Mouse (Mus musculus) MEL (cell line): ENCODE data around the gene Olfr645. TPM values are rescaled to one million over a fixed set of nuclear protein-coding genes. Genes with fewer than 3 reads are reported as not detected.

ENCODE experiments used
- DNase-seq: peaks from one replicate; pipeline ENCODE4 v3.0.0; 2011; ENCODE audit warnings: low read depth, low spot score
- H3K27ac ChIP-seq: 2 replicates; pipeline ENCODE4 v1.5.1; 2012; ENCODE audit warnings: low read depth, mild to moderate bottlenecking, control low read depth, low read length, moderate library complexity; ENCODE audit not compliant: control insufficient read depth
- H3K27me3 ChIP-seq, 2 experiments: fragments of 150-350 bp in 1 of 2; sonication (generic) in 1 of 2; 2 replicates each; pipeline ENCODE4 v1.6.1; 2012; ENCODE audit warnings: low read length in 2 of 2, mild to moderate bottlenecking in 2 of 2, improper control_type of control experiment in 1 of 2, moderate library complexity in 1 of 2; ENCODE audit not compliant: insufficient read depth in 2 of 2, control insufficient read depth in 1 of 2
- H3K36me3 ChIP-seq, 2 experiments: 2 replicates each; pipeline ENCODE4 v1.6.1; 2012 to 2014; ENCODE audit warnings: low read length in 2 of 2, improper control_type of control experiment in 1 of 2, inconsistent platforms in 1 of 2, mild to moderate bottlenecking in 1 of 2; ENCODE audit not compliant: insufficient read depth in 2 of 2, control insufficient read depth in 1 of 2
- H3K4me1 ChIP-seq, 2 experiments: fragments of 150-350 bp in 1 of 2; sonication (generic) in 1 of 2; 2 replicates each; pipeline ENCODE4 v1.6.1; 2012; ENCODE audit warnings: low read length in 2 of 2, improper control_type of control experiment in 1 of 2, mild to moderate bottlenecking in 1 of 2; ENCODE audit not compliant: insufficient read depth in 2 of 2, control insufficient read depth in 1 of 2
- H3K4me3 ChIP-seq, 2 experiments: fragments of 150-350 bp in 1 of 2; sonication (generic) in 1 of 2; 2 replicates each; pipeline ENCODE4 v1.5.1; 2012; ENCODE audit warnings: low read depth in 2 of 2, low read length in 2 of 2, mild to moderate bottlenecking in 2 of 2, moderate library complexity in 2 of 2, control low read depth in 1 of 2, improper control_type of control experiment in 1 of 2; ENCODE audit not compliant: control insufficient read depth in 1 of 2, insufficient read depth in 1 of 2
- H3K79me2 ChIP-seq: 2 replicates; pipeline ENCODE4 v1.6.1; 2012; ENCODE audit warnings: mild to moderate bottlenecking, low read length, moderate library complexity; ENCODE audit not compliant: control insufficient read depth, poor library complexity, insufficient read depth
- H3K9ac ChIP-seq: 2 replicates; pipeline ENCODE4 v1.6.1; 2012; ENCODE audit warnings: low read depth, mild to moderate bottlenecking, control low read depth, low read length, moderate library complexity; ENCODE audit not compliant: control insufficient read depth, poor library complexity, severe bottlenecking
- H3K9me3 ChIP-seq: fragments of 150-350 bp; sonication (generic); replicated peaks from 2 replicates; pipeline ENCODE4 v1.6.1; 2012; ENCODE audit warnings: mild to moderate bottlenecking, low read length, improper control_type of control experiment, moderate library complexity; ENCODE audit not compliant: insufficient read depth
- CHD1 ChIP-seq: IDR thresholded peaks from 2 replicates; pipeline ENCODE4 v1.6.1; 2012; ENCODE audit warnings: low read depth, mild to moderate bottlenecking, inconsistent platforms, low read length, improper control_type of control experiment
- CHD2 ChIP-seq: IDR thresholded peaks from 2 replicates; pipeline ENCODE4 v1.6.1; 2011; ENCODE audit warnings: low read length, improper control_type of control experiment
- E2F4 ChIP-seq: IDR thresholded peaks from 2 replicates; pipeline ENCODE4 v1.6.1; 2011; ENCODE audit warnings: low read depth, low read length, improper control_type of control experiment, borderline replicate concordance
- EP300 ChIP-seq, 2 experiments: IDR thresholded peaks; 2 replicates each; pipeline ENCODE4 v1.6.1; 2011; ENCODE audit warnings: improper control_type of control experiment in 2 of 2, low read length in 2 of 2, low read depth in 1 of 2, mild to moderate bottlenecking in 1 of 2
- GABPA ChIP-seq: IDR thresholded peaks from 2 replicates; pipeline ENCODE4 v1.6.1; 2012; ENCODE audit warnings: low read depth, mild to moderate bottlenecking, inconsistent platforms, low read length, improper control_type of control experiment, moderate library complexity
- GATA1 ChIP-seq: IDR thresholded peaks from 2 replicates; pipeline ENCODE4 v1.6.1; 2011; ENCODE audit warnings: low read depth, low read length, improper control_type of control experiment
- JUND ChIP-seq: IDR thresholded peaks from 2 replicates; pipeline ENCODE4 v1.6.1; 2011; ENCODE audit warnings: low read depth, mild to moderate bottlenecking, improper control_type of control experiment, low read length
- KAT2A ChIP-seq: conservative IDR thresholded peaks from 2 replicates; pipeline ENCODE4 v1.6.1; 2012; ENCODE audit warnings: low read depth, low read length, improper control_type of control experiment, inconsistent platforms
- MAX ChIP-seq: IDR thresholded peaks from 2 replicates; pipeline ENCODE4 v1.6.1; 2011; ENCODE audit warnings: low read length, improper control_type of control experiment
- MYC ChIP-seq: IDR thresholded peaks from 2 replicates; pipeline ENCODE4 v1.6.1; 2011; ENCODE audit warnings: low read depth, mild to moderate bottlenecking, low read length, improper control_type of control experiment, moderate library complexity
- POLR2A ChIP-seq, 2 experiments: IDR thresholded peaks; 2 replicates each; pipeline ENCODE4 v1.6.1; 2011 to 2012; ENCODE audit warnings: low read length in 2 of 2, mild to moderate bottlenecking in 2 of 2, control low read depth in 1 of 2, improper control_type of control experiment in 1 of 2, low read depth in 1 of 2, moderate library complexity in 1 of 2; ENCODE audit not compliant: control insufficient read depth in 1 of 2, insufficient read depth in 1 of 2, poor library complexity in 1 of 2
- RCOR1 ChIP-seq: IDR thresholded peaks from 2 replicates; pipeline ENCODE4 v1.6.1; 2012; ENCODE audit warnings: low read depth, mild to moderate bottlenecking, inconsistent platforms, low read length, improper control_type of control experiment
- SMC3 ChIP-seq: IDR thresholded peaks from 2 replicates; pipeline ENCODE4 v1.6.1; 2011; ENCODE audit warnings: low read depth, low read length, improper control_type of control experiment
- TAL1 ChIP-seq: IDR thresholded peaks from 2 replicates; pipeline ENCODE4 v1.6.1; 2012; ENCODE audit warnings: mild to moderate bottlenecking, inconsistent platforms, low read length, moderate library complexity, mixed read lengths
- TBP ChIP-seq: IDR thresholded peaks from 2 replicates; pipeline ENCODE4 v1.8.0; 2011; ENCODE audit warnings: low read depth, low read length, improper control_type of control experiment
- UBTF ChIP-seq: IDR thresholded peaks from 2 replicates; pipeline ENCODE4 v1.6.1; 2012; ENCODE audit warnings: low read depth, mild to moderate bottlenecking, inconsistent platforms, low read length, improper control_type of control experiment, moderate library complexity, borderline replicate concordance; ENCODE audit not compliant: insufficient read depth
- ZC3H11A ChIP-seq: IDR thresholded peaks from 2 replicates; pipeline ENCODE4 v1.6.1; 2012; ENCODE audit warnings: low read depth, mild to moderate bottlenecking, inconsistent platforms, low read length, improper control_type of control experiment
- ZKSCAN1 ChIP-seq: IDR thresholded peaks from 2 replicates; pipeline ENCODE4 v1.6.1; 2012; ENCODE audit warnings: low read depth, mild to moderate bottlenecking, inconsistent platforms, low read length, improper control_type of control experiment, moderate library complexity
- ZMIZ1 ChIP-seq: IDR thresholded peaks from 2 replicates; pipeline ENCODE4 v1.6.1; 2012; ENCODE audit warnings: low read depth, mild to moderate bottlenecking, inconsistent platforms, low read length, improper control_type of control experiment, moderate library complexity
- polyA plus RNA-seq, 2 experiments: library from polyadenylated mRNA; stranded (reverse) in 1 of 2; unstranded in 1 of 2; fragments of >175 nt in 1 of 2; fragments of >200 nt in 1 of 2; gene quantifications; 2 replicates each; pipeline versions ENCODE4 v1.2.1 to v1.2.4; 2012; ENCODE audit warnings: low replicate concordance in 2 of 2, low read depth in 1 of 2; ENCODE audit not compliant: insufficient read length in 2 of 2, insufficient read depth in 1 of 2, missing spikeins in 1 of 2
- total RNA-seq: library from RNA; depleted of rRNA; stranded (reverse); fragments of 300-350 nt; gene quantifications from 2 replicates; pipeline ENCODE4 v1.2.3, GENCODE M21; 2012; rRNA removed

The Olfr645 gene
- total RNA-seq, result not detected in 2 replicates
- not detected for polyA plus RNA-seq

DNA sequence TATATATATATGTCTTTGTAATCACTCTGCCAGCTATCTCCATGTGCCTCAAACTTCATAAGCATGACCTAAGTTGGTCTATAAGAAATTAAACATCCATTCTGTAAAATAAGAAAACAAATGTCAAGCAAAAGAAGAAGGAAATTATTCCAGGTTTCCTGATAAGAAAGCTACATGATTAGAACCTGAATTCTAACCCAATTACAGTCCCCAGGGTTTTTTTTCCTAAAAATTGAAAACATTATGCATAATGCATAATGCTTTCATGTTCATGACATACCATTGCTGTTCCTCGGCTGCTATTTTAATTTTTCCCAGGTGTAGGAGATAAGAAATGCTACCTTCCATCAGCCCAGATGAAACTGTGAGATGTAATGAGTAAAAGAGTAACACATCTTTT, at the start of gene Olfr645:
Gene Olfr645, minus strand, starts transcription at position 101 of the 400 bp plus-strand sequence.
- H3K9ac ChIP-seq, result no peak within 1 kb of the TSS
- no peaks in the 10 kb centered on the region for H3K36me3 ChIP-seq
- no peaks in the 10 kb centered on the region for H3K79me2 ChIP-seq
- H3K4me3 ChIP-seq, result no peak within 1 kb of the TSS
- no peak for DNase-seq
- TF ChIP-seq JUND (no peak), ZKSCAN1 (no peak), GABPA (no peak), TBP (no peak), E2F4 (no peak), RCOR1 (no peak), KAT2A (no peak), TAL1 (no peak), EP300 (IDR thresholded peaks at IDR 0.05; ENCODE audit: low read depth in 1 of 2, low read length in 2 of 2) (no peak), ZC3H11A (no peak), CHD2 (no peak), UBTF (no peak), POLR2A (IDR thresholded peaks at IDR 0.05; ENCODE audit: control insufficient read depth in 1 of 2, insufficient read depth in 1 of 2, low read depth in 1 of 2, low read length in 2 of 2, poor library complexity in 1 of 2) (no peak)
- TF ChIP-seq, all 39 proteins: peak for 0
- no peaks in the 10 kb centered on the region for H3K4me1 ChIP-seq
- no peak within 1 kb of the TSS for H3K27ac ChIP-seq
- H3K9me3 ChIP-seq, result no peaks in the 10 kb centered on the region
- H3K27me3 ChIP-seq, result peaks cover 0 to 2% of the 10 kb centered on the region in 2 experiments; a peak in 1 of 4 replicates

DNA sequence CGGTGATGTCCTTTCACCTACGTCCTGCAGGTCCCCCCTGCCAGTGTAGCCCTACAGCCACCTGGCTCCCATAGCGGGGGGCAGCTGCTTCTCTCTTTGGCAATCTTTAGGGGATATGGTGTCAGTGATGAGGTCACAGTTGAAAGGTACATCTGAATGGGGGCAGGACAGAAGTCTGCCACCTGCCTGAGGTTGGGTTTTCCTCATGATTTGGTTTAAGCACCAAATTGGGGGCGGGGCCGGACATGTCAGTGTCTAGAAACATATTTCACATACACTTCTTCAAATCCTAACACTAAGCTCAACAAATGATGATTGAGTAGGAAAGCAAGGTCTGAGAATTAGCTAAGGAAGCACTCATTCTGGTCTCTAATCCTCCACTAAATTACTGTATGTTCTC, 44.5 kb upstream of the Olfr645 start, which contains the start of gene Ubqln5:
Gene Ubqln5, minus strand, starts transcription at position 101 of the 400 bp plus-strand sequence.
- Histone ChIP-seq H3K36me3 (no peaks in the 10 kb centered on the region), H3K27ac (no peak within 1 kb of the TSS), H3K27me3 (no peaks in the 10 kb centered on the region), H3K4me1 (no peaks in the 10 kb centered on the region), H3K9ac (no peak within 1 kb of the TSS), H3K9me3 (no peaks in the 10 kb centered on the region), H3K4me3 (no peak within 1 kb of the TSS), H3K79me2 (no peaks in the 10 kb centered on the region)
- TF ChIP-seq KAT2A (no peak), GATA1 (no peak), SMC3 (no peak), CHD2 (no peak), MAX (no peak), MYC (no peak), CHD1 (no peak), ZKSCAN1 (no peak), ZMIZ1 (no peak)
- no peak for DNase-seq
